Mouse (Mus musculus): ENCODE results near the gene Atp6v1d. TPM values are rescaled to one million over a fixed set of nuclear protein-coding genes. Genes with fewer than 3 reads are reported as not detected.

Atp6v1d gene
- polyA plus RNA-seq, 1 experiment from 2014 or later = 61.1 TPM

DNA sequence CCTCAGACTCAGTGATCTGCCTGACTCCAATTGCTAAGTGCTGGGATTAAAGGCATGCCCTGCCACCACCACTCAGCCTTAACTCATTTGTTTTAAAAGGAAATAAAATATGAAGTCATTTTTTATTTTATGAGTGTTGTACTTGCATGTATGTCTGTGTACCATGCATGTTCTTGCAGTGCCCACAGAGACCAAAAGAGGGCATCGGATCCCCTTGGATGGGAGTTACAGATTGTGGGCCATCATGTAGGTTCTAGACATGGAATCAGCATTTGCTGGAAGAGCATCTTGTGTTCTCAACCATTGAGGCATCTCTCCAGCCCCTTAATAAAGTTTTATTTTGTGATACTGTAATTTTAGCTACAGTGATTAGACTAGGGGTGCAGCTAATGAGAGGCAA lies 4.0 kb upstream of the Atp6v1d start:
- Histone ChIP-seq H3K4me3 (replicated peaks) (no peak overlapping the region), H3K36me3 (peaks cover 4% of the 10 kb centered on the region), H3K9ac (no peak overlapping the region), H3K27ac (no peak overlapping the region), H3K27me3 (replicated peaks) (no peaks in the 10 kb centered on the region), H3K9me3 (no peaks in the 10 kb centered on the region), H3K4me1 (replicated peaks) (peaks cover 3% of the 10 kb centered on the region; the same call in 1 of the 2 replicates), H3K4me2 (replicated peaks) (no peak overlapping the region)
- WGBS = 98% methylated on average over 1 of the region's 1 CpGs
- ATAC-seq = no peak

DNA sequence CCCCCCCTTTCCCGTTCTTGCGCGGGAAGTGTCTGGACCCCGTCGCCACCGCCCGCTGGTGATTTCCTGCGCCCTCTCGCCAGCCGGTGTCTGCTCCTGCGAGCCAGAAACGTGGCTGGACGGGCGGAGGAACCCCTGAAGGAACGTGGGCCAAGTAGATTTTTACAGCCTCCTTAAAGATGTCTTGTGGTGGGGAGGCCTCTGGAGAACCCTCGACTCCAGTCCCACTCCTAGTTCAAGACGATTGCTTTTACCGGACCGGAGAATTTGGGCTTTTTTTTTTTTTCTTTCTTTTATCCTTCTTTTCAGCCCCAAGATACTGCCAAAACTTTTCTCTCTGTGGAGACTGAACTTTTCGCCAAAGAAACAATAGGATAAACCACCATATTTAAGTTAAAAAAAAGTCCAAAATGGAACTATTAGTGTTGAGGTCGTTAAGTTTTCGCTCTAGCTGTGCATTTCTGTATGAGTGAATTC lies 854 bp upstream of the Atp6v1d start:
- no peak; the same call in 1 of the 2 replicates for ATAC-seq
- under 1% methylated on average over 22 of the region's 22 CpGs for WGBS
- H3K9ac ChIP-seq = peak overlapping the region; percentile 82
- peak overlapping the region; percentile 81 for H3K27ac ChIP-seq
- peak overlapping the region; percentile 51 for H3K4me2 ChIP-seq (replicated peaks)
- H3K4me1 ChIP-seq (replicated peaks) = peaks cover 3% of the 10 kb centered on the region
- 0 out of 2 replicates have a peak, but pooled peaks cover 1% of the 10 kb centered on the region for H3K36me3 ChIP-seq
- no peaks in the 10 kb centered on the region for H3K9me3 ChIP-seq
- peak overlapping the region; percentile 80 for H3K4me3 ChIP-seq (replicated peaks)
- no peaks in the 10 kb centered on the region for H3K27me3 ChIP-seq (replicated peaks)

DNA sequence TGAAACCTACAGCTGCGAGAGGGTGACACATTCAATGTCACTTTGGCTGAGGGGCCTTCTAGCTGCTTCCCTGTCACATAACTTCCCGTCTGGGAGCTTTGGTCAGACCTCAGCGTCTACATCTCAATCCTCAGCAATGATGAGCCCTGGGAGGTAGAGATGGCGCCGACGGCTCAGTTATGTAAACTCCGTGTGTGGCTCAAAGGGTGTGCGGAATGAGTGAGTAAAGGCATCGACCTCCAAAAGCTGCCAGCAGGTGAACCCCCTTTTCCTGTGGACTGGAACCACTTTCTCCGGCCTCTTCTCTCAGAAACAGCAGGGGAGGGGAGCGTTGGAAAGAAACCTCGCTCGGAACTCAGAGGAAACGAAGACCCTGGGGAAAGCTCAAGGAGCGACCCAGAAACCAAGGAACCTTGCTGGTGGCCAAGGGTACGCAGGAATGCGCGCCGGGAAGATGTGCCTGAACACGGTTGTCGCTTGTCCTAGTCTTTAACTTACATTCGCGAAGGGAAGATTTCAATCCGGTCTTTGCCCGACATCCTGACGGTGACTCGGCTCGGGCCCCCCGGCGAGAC lies 430 bp downstream of the Atp6v1d start:
- H3K9ac ChIP-seq = peak overlapping the region; percentile 72
- H3K36me3 ChIP-seq = 0 out of 2 replicates have a peak, but pooled peaks cover 2% of the 10 kb centered on the region
- H3K27ac ChIP-seq = peak overlapping the region; percentile 58; the same call in 1 of the 2 replicates
- peak overlapping the region; percentile 80 for H3K4me3 ChIP-seq (replicated peaks)
- H3K4me1 ChIP-seq (replicated peaks) = peaks cover 3% of the 10 kb centered on the region
- no peaks in the 10 kb centered on the region for H3K9me3 ChIP-seq
- H3K4me2 ChIP-seq (replicated peaks) = peak overlapping the region; percentile 82
- peak; percentile 16 for ATAC-seq
- WGBS = 1% methylated on average over 30 of the region's 30 CpGs
- no peaks in the 10 kb centered on the region for H3K27me3 ChIP-seq (replicated peaks)

DNA sequence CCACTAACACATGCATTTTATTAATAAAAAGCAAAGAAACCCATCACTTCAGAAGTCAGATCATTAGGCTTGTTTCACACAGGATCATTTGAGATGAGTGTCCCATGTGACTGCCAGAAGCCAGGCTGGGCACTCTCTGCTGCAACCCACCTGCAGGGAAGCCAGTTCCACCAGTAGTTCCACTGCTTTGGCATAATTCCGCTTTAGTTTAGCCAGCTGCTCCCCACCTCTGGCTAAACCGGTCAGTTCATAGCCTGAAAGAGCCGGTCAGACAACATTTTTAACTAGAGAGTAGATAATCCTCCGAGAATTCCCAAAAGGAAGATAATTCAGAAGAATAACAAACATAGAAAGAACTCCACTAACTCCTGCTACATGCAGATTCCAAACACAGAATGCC lies 13.2 kb downstream of the Atp6v1d start:
- no peak overlapping the region for H3K27ac ChIP-seq
- no peak for ATAC-seq
- H3K4me2 ChIP-seq (replicated peaks) = no peak overlapping the region
- no peaks in the 10 kb centered on the region for H3K4me1 ChIP-seq (replicated peaks)
- no peak overlapping the region for H3K9ac ChIP-seq
- no peaks in the 10 kb centered on the region for H3K9me3 ChIP-seq
- 84% methylated on average over 4 of the region's 4 CpGs for WGBS
- no peaks in the 10 kb centered on the region for H3K27me3 ChIP-seq (replicated peaks)
- no peak overlapping the region for H3K4me3 ChIP-seq (replicated peaks)
- no peaks in the 10 kb centered on the region; the same call in 1 of the 2 replicates for H3K36me3 ChIP-seq

DNA sequence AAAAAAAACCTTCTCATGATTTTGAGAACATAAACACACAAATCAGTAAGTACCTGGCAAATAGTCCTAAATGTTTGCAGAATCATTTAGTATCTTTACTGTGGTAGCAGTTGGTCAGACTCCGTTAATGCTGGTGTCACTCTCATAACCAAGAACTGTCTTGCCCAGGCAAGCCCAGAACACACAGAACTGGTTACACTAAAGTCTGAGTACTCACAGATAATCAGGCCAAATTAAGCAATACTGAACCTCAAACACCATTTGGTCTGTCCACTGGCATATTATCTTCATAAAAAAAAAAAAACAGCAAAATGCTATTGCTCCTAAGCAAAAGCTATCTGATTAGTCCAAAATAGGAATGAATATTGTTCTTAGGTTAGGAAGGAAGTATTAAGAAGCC lies 19.0 kb downstream of the Atp6v1d start:
- WGBS = 92% methylated on average over 1 of the region's 1 CpGs

DNA sequence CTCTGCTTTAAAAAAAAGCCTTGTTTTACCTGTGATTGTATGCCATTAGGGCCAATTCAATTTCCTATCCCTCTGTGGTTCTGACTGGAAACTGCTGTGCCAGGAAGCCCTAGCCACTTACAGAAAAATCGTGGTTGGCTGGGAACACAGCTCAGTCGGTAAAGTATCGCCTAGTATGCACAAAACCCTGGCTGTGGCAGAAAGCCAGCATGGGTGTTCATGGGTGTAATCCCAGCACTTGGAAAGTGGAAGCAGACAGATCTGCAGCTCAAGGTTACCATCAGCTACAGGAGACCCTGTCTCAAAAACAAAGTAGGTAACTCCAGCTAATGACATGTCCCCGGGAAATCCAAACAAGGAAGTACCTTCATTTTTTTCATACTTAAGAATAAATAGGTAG lies 21.5 kb downstream of the Atp6v1d start:
- Histone ChIP-seq H3K9me3 (no peaks in the 10 kb centered on the region), H3K4me3 (replicated peaks) (no peak overlapping the region), H3K27ac (no peak overlapping the region), H3K4me2 (replicated peaks) (no peak overlapping the region), H3K4me1 (replicated peaks) (no peaks in the 10 kb centered on the region), H3K36me3 (peaks cover 9% of the 10 kb centered on the region; the same call in 1 of the 2 replicates), H3K27me3 (replicated peaks) (no peaks in the 10 kb centered on the region), H3K9ac (no peak overlapping the region)
- 75% methylated on average over 4 of the region's 4 CpGs for WGBS
- no peak for ATAC-seq

More for the DNA sequence above, 19.0 kb downstream of the Atp6v1d start:
- ATAC-seq = no peak
- H3K4me3 ChIP-seq (replicated peaks) = no peak overlapping the region
- no peaks in the 10 kb centered on the region for H3K9me3 ChIP-seq
- H3K4me1 ChIP-seq (replicated peaks) = no peaks in the 10 kb centered on the region
- no peak overlapping the region for H3K9ac ChIP-seq
- no peak overlapping the region for H3K4me2 ChIP-seq (replicated peaks)
- no peaks in the 10 kb centered on the region for H3K27me3 ChIP-seq (replicated peaks)
- H3K36me3 ChIP-seq = peaks cover 7% of the 10 kb centered on the region; the same call in 1 of the 2 replicates
- H3K27ac ChIP-seq = no peak overlapping the region

DNA sequence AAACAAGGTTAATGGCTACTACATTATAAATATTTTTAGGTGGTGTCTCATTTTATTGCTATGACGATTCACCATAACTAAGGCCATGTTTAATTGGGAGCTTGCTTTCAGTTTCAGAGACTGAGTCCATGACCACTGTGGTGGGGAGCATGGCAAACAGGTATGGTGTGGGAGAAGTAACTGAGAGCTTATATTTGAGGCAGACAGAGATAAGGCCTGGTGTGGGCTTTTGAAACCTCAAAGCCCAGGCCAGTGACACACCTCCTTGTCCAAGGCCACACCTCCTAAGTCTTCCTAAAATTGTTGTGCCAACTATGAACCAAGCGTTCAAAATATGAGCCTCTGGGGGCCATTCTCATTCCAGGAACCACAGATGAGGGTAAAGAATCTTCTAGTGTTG lies 26.9 kb downstream of the Atp6v1d start:
- H3K4me3 ChIP-seq (replicated peaks) = no peak overlapping the region
- WGBS = 90% methylated on average over 2 of the region's 2 CpGs
- 0 out of 2 replicates have a peak, but pooled peaks cover 11% of the 10 kb centered on the region for H3K36me3 ChIP-seq
- H3K27ac ChIP-seq = no peak overlapping the region
- no peak overlapping the region for H3K4me2 ChIP-seq (replicated peaks)
- H3K4me1 ChIP-seq (replicated peaks) = no peaks in the 10 kb centered on the region
- no peak for ATAC-seq
- no peaks in the 10 kb centered on the region for H3K27me3 ChIP-seq (replicated peaks)
- H3K9me3 ChIP-seq = no peaks in the 10 kb centered on the region
- H3K9ac ChIP-seq = no peak overlapping the region

DNA sequence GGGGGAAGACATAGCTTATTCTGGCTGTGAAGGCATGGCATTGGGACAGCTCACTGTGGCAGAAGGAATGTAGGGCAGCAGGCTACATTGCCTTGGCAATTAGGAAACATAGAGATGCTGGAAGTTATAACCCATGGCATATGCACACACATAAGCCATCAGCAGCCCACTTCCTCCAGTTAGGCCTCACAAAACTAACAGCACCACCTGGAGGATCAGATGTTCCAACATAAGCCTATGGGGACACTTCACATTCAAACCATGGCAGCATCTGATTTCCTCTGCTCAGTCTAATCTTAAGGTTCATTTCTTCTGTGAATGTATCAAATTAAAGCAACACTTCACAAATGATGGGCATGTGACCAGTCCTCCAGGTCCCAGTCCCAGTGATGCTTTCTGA lies 47.0 kb downstream of the Atp6v1d start:
- no peak overlapping the region for H3K27ac ChIP-seq
- H3K4me1 ChIP-seq (replicated peaks) = no peaks in the 10 kb centered on the region
- no peaks in the 10 kb centered on the region for H3K27me3 ChIP-seq (replicated peaks)
- no peak overlapping the region for H3K4me3 ChIP-seq (replicated peaks)
- H3K9me3 ChIP-seq = no peaks in the 10 kb centered on the region
- no peaks in the 10 kb centered on the region for H3K36me3 ChIP-seq
- ATAC-seq = no peak
- no peak overlapping the region for H3K4me2 ChIP-seq (replicated peaks)
- no peak overlapping the region for H3K9ac ChIP-seq

DNA sequence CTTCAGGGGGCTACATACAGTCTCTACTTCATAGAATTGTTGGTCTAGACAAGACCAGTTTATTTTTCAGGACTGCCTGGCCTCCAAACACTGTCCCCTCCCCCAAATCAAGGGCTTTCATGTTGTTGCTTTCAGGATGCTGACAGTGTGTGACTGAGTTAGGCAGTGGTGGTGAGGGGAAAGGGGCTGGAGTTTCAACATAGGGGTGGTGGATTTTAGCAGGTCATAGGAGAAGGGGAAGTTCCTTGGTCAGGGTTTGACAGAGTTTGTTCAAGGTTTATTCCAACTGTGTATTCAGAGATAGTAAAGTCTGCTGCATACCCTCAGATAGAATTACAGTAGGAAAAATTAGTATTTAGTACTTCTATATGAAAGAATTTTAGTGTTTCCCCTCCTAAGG lies 59.6 kb downstream of the Atp6v1d start:
- Histone ChIP-seq H3K27me3 (replicated peaks) (no peaks in the 10 kb centered on the region), H3K27ac (no peak overlapping the region), H3K9me3 (no peaks in the 10 kb centered on the region), H3K4me1 (replicated peaks) (no peaks in the 10 kb centered on the region), H3K9ac (no peak overlapping the region), H3K4me3 (replicated peaks) (no peak overlapping the region), H3K4me2 (replicated peaks) (no peak overlapping the region), H3K36me3 (no peaks in the 10 kb centered on the region)
- ATAC-seq = no peak

DNA sequence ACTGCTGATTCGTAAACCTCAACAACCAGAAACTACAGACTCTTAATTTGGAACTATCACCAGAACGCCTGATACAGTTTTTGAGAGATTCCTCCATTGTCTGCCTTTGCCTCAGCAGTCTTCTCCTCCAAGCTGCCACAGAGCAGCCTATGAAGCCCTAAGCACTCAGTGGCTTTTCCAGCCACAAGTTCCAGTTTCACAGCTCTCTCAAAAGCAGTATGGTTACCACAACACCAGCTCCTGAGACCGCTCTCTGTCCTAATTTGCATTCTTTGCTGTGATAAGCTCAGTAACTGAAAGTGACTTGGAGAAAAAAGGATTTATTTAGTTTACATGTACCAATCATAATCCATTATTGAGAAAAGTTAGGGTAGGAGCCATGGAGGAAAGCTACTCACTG lies 61.4 kb downstream of the Atp6v1d start:
- H3K27me3 ChIP-seq (replicated peaks) = no peaks in the 10 kb centered on the region
- 83% methylated on average over 3 of the region's 3 CpGs for WGBS
- no peak overlapping the region for H3K4me3 ChIP-seq (replicated peaks)
- H3K9ac ChIP-seq = no peak overlapping the region
- ATAC-seq = no peak
- no peak overlapping the region for H3K27ac ChIP-seq
- H3K4me1 ChIP-seq (replicated peaks) = no peaks in the 10 kb centered on the region
- H3K9me3 ChIP-seq = no peaks in the 10 kb centered on the region
- H3K4me2 ChIP-seq (replicated peaks) = no peak overlapping the region
- H3K36me3 ChIP-seq = no peaks in the 10 kb centered on the region

DNA sequence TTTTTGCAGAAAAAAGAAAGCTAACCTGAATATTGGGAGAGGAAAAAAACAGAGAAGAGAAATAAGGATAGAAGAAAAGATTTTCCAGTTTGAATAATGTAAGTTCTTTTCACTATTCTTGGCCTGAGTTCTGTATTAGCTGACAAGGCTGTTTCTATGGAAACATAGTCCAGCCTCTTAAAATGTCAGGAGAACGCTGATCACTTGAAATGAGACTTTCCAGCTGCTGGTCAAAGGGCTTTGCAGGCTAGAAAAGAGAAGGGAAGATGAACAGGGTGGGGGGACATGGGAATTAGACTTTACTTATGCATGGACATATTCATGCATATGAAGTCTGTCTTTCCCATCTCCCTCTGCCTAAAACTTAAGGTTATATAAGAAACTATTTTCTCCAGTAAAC lies 67.2 kb downstream of the Atp6v1d start:
- Histone ChIP-seq H3K36me3 (no peaks in the 10 kb centered on the region), H3K4me2 (replicated peaks) (no peak overlapping the region), H3K9ac (no peak overlapping the region), H3K4me1 (replicated peaks) (0 out of 2 replicates have a peak, but pooled peaks cover 3% of the 10 kb centered on the region), H3K27me3 (replicated peaks) (no peaks in the 10 kb centered on the region), H3K9me3 (no peaks in the 10 kb centered on the region), H3K4me3 (replicated peaks) (no peak overlapping the region), H3K27ac (no peak overlapping the region)
- peak; percentile 79 for ATAC-seq
- WGBS = 20% methylated on average over 1 of the region's 1 CpGs

DNA sequence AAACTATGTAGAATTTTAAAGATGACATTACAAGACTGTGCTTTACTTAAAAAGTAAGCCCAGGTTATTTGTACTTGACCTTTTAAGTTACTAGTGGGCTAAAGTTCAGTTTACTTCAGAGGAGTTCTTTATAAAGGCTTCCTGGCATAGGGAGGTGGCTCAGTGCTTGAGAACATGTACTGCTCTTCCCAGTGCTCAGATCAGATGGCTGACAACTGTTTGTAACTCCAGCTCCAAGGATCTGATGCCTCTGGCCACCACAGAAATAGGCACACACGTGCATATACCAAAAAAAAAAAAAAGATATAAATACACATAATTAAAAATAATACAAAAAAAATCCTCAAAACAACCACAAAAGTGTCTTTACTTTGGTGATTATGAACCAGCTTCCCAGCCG lies 70.6 kb downstream of the Atp6v1d start:
- 0 out of 2 replicates have a peak, but pooled peaks cover 4% of the 10 kb centered on the region for H3K4me1 ChIP-seq (replicated peaks)
- no peak for ATAC-seq

More for the DNA sequence above, 70.6 kb downstream of the Atp6v1d start:
- H3K36me3 ChIP-seq = no peaks in the 10 kb centered on the region
- no peaks in the 10 kb centered on the region for H3K27me3 ChIP-seq (replicated peaks)
- H3K9me3 ChIP-seq = no peaks in the 10 kb centered on the region
- H3K9ac ChIP-seq = no peak overlapping the region
- H3K27ac ChIP-seq = no peak overlapping the region
- H3K4me3 ChIP-seq (replicated peaks) = no peak overlapping the region
- 21% methylated on average over 2 of the region's 2 CpGs for WGBS
- no peak overlapping the region for H3K4me2 ChIP-seq (replicated peaks)

Measured in intestine, embryonic 15.5 days (tissue).